Comparison of ENCODE assay signal across 17 mouse cellular contexts in the genomic region with DNA sequence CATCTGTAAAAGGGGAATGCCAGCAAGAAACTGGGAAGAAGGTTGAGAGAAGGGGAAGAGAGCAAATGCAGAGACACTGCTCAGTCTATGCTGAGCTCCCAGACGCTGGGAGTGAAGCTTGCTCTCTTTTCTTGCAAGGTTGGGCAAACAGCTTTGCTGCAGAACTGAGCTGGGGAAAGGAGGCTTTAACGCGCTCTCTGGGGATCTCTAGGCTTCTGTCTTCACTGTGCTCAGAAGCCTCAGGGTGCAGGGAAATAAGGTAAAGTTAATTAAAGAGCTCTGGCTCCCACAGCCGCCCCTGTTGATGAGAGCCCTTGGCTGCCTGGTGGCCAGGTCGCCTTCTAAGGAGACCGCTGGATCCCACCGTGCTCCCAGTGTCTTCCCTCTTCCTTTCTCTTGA. TPM values are rescaled to one million over a fixed set of nuclear protein-coding genes. Genes with fewer than 3 reads are reported as not detected.
"Had no signal": no experiment of that assay in that cellular context is flagged by ENCODE, and none has a peak within 500 bp of the region (broad histone marks: within the 10 kb centered on the region; RNA-seq: fewer than 3 reads in every experiment).

No protein-coding gene starts in this region.

- ATAC-seq: intestine, embryonic 15.5 days had no signal

- H3K36me3 ChIP-seq: intestine, embryonic 15.5 days; kidney, embryonic 15.5 days; limb, embryonic 13.5 days; neural tube, embryonic 13.5 days had no signal

- H3K9ac ChIP-seq: intestine, embryonic 15.5 days; kidney, embryonic 15.5 days; limb, embryonic 13.5 days; liver, embryonic 14.5 days; neural tube, embryonic 13.5 days had no signal

- H3K4me3 ChIP-seq: intestine, embryonic 15.5 days; kidney, embryonic 15.5 days; limb, embryonic 13.5 days; neural tube, embryonic 13.5 days had no signal

- H3K27ac ChIP-seq: intestine, embryonic 15.5 days; kidney, embryonic 15.5 days; limb, embryonic 13.5 days; liver, embryonic 14.5 days; neural tube, embryonic 13.5 days had no signal

- H3K27me3 ChIP-seq: intestine, embryonic 15.5 days; kidney, embryonic 15.5 days; limb, embryonic 13.5 days; neural tube, embryonic 13.5 days had no signal

- H3K4me2 ChIP-seq: intestine, embryonic 15.5 days; kidney, embryonic 15.5 days; limb, embryonic 13.5 days; neural tube, embryonic 13.5 days had no signal

- H3K4me1 ChIP-seq: intestine, embryonic 15.5 days; kidney, embryonic 15.5 days had no signal

- H3K9me3 ChIP-seq: intestine, embryonic 15.5 days; kidney, embryonic 15.5 days; limb, embryonic 13.5 days; neural tube, embryonic 13.5 days had no signal

- DNase-seq: kidney, adult 18-20 months; kidney, postnatal 14 days; layer of hippocampus, postnatal 36 days; left cerebral cortex, postnatal 4 days; lung, adult 18-20 months; right cerebral cortex, postnatal 25 days; thymus, postnatal 36 days had no signal

RNA-seq across cellular contexts. Expression of a gene that starts 17.7 kb away (rescaled TPM):
- total RNA-seq: liver, adult 2 months; megakaryocyte-erythroid progenitor cell, adult 5-6 weeks; monocyte, adult 5-6 weeks had no signal
- polyA plus RNA-seq: large intestine, adult 2 months; small intestine, adult 2 months had no signal
